Mouse (Mus musculus) midbrain, embryonic 13.5 days (tissue): ENCODE data around the gene Ddr2. TPM values are rescaled to one million over a fixed set of nuclear protein-coding genes. Genes with fewer than 3 reads are reported as not detected.
"Not testable (repeated sequence)": the region's sequence is repeated elsewhere in the genome, so short reads cannot be mapped to it uniquely, and the experiment has no call there.

ENCODE experiments used
- ATAC-seq: fragments of 200-750 bp; cut with Nextera tagmentation; 2 replicates; pipeline ENCODE4 v1.8.0; 2017; ENCODE audit warnings: mild to moderate bottlenecking, moderate TSS enrichment, moderate library complexity
- H3K27ac ChIP-seq: fragments of 300-500 bp; sonication (generic); 2 replicates; pipeline ENCODE4 v1.5.1; 2015; ENCODE audit warnings: inconsistent platforms, mild to moderate bottlenecking, moderate library complexity
- H3K27me3 ChIP-seq: fragments of 300-500 bp; sonication (generic); 2 replicates; pipeline ENCODE4 v1.6.1; 2015; ENCODE audit warnings: mild to moderate bottlenecking, inconsistent platforms
- H3K36me3 ChIP-seq: fragments of 300-500 bp; sonication (generic); 2 replicates; pipeline ENCODE4 v1.6.1; 2015; ENCODE audit warnings: mild to moderate bottlenecking, inconsistent platforms
- H3K4me1 ChIP-seq: fragments of 300-500 bp; sonication (generic); replicated peaks from 2 replicates; pipeline ENCODE4 v1.6.1; 2015; ENCODE audit warnings: inconsistent platforms
- H3K4me2 ChIP-seq: fragments of 300-500 bp; sonication (generic); replicated peaks from 2 replicates; pipeline ENCODE4 v1.6.1; 2015; ENCODE audit warnings: moderate library complexity, mild to moderate bottlenecking, inconsistent platforms
- H3K4me3 ChIP-seq: fragments of 300-500 bp; sonication (generic); replicated peaks from 2 replicates; pipeline ENCODE4 v1.5.1; 2015; ENCODE audit warnings: mild to moderate bottlenecking, inconsistent platforms
- H3K9ac ChIP-seq: fragments of 300-500 bp; sonication (generic); replicated peaks from 2 replicates; pipeline ENCODE4 v1.6.1; 2015; ENCODE audit warnings: mild to moderate bottlenecking, inconsistent platforms
- H3K9me3 ChIP-seq: fragments of 300-500 bp; sonication (generic); 2 replicates; pipeline ENCODE4 v1.6.1; 2016; ENCODE audit warnings: mild to moderate bottlenecking, inconsistent platforms
- WGBS: fragments of 180-500 bp; shearing (Covaris S2); methylation state at CpG from one replicate; pipeline ENCODE4 v1.1.7; 2015; 5-methylcytosine and 5-hydroxymethylcytosine counted together
- polyA plus RNA-seq: library from polyadenylated mRNA; unstranded; fragments of >200 nt; fragmentation: Nextera tagmentation; extraction: Ambion mirVana; gene quantifications from 2 replicates; pipeline ENCODE4 v1.2.1, GENCODE M21; 2015

The Ddr2 gene
- polyA plus RNA-seq, 1 experiment from 2014 or later, result 7.4 TPM

DNA sequence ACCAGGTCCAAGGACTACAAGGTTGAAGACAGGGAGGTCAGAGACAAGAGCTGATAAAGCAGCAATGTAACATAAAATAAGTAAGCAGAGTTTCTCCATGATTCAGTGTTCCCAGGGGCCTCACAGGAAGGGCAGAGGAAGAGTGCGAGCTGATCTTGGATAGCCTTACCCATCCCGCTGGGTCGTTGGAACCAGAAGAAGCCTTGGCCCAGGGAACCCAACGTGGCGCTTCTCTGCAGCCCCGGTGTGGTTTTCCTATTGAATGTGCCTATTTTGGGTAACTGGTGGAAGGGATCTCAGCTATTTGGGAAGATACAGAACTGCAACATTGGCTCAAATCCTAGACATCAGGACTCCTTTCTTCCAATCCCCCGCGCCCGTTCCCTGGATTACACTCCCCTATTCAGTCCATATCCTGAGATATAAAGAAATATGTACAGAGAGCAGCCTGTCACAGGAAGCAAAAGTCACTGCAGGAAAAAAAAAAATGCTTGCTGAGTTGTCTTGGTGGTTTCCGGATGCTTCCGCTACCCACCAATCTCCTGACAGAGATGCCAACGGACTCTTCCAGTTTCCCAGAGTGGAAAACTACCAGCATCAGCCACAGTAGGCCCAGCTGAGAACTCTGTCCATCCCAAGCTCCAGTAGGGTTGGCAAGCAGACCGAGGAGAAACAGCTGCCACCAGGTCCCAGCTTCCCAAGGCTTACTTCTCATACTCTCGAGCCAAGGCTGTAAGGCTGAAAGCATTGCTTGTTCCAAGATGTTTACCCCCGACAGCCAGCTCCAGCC, 99.7 kb downstream of the Ddr2 start:
- Histone ChIP-seq H3K4me3 (no peak overlapping the region), H3K4me1 (no peaks in the 10 kb centered on the region), H3K27me3 (no peaks in the 10 kb centered on the region), H3K27ac (no peak overlapping the region), H3K9ac (no peak overlapping the region), H3K4me2 (no peak overlapping the region), H3K36me3 (no peaks in the 10 kb centered on the region), H3K9me3 (peaks cover 5% of the 10 kb centered on the region)
- 95% methylated on average over 15 of the region's 15 CpGs for WGBS
- no peak for ATAC-seq

DNA sequence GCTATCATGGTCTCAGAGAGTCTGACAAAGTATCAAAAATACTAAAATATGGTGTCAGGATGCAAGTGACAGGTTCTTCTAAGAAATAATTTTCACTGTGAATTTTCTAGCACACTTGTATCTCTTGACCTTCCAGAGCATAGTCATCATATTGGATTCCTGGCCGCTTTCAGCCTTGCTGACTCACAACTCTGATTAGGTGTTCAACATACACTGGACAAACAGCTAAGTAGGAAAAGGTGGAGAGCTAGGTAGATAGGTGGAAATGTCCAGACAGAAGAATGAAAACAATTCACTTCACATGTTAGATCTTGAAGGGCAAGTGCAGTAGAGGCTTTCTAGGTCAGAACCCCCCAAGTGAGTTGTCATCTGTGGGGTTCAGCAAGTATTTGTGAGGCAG, 101.3 kb downstream of the Ddr2 start:
- no peaks in the 10 kb centered on the region for H3K36me3 ChIP-seq
- 96% methylated on average over 1 of the region's 1 CpGs for WGBS
- no peak for ATAC-seq
- no peak overlapping the region for H3K4me2 ChIP-seq
- H3K27ac ChIP-seq, result no peak overlapping the region
- no peak overlapping the region for H3K4me3 ChIP-seq
- no peaks in the 10 kb centered on the region for H3K9me3 ChIP-seq
- no peak overlapping the region for H3K9ac ChIP-seq
- no peaks in the 10 kb centered on the region for H3K4me1 ChIP-seq
- H3K27me3 ChIP-seq, result no peaks in the 10 kb centered on the region

DNA sequence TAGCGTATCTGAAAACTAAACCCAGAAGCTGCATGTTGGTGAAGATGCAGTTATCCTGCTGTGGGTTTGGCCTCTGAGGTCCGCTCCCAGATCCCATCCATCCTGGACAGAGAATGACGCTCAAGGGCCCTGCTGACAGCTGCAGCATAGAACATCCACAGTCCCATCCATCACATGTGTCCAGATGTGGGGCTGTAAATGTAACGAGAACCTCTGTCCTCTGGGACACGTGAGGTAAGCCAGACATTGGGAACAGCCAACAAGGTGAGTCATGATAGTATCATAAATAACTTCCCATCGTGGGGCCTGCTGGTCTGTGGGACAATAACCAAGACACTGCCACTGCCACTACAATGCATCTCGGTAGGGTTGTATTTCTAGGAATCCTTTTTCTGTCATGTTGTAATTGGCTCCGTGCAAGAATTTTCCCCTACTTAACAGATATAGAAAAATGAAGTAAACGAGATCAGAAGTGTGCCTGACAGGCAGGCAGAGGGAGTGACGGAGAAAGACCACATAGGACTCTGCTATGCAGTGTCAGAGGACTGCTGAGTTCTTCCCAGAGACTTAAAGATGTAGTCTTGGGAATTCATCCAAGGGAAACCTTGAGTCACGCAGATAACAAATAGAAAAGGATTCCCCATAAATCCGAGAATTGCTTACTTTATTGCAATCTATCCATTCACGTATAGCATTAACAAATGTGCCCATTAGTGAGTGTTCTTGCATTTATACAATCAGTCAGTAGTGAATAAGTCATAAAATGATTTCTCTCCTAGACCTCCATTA, 101.9 kb downstream of the Ddr2 start:
- no peak for ATAC-seq
- no peak overlapping the region for H3K27ac ChIP-seq
- H3K9me3 ChIP-seq, result no peaks in the 10 kb centered on the region
- H3K9ac ChIP-seq, result no peak overlapping the region
- H3K4me2 ChIP-seq, result no peak overlapping the region
- no peak overlapping the region for H3K4me3 ChIP-seq
- WGBS, result 92% methylated on average over 13 of the region's 13 CpGs
- no peaks in the 10 kb centered on the region for H3K36me3 ChIP-seq
- H3K4me1 ChIP-seq, result no peaks in the 10 kb centered on the region
- no peaks in the 10 kb centered on the region for H3K27me3 ChIP-seq

DNA sequence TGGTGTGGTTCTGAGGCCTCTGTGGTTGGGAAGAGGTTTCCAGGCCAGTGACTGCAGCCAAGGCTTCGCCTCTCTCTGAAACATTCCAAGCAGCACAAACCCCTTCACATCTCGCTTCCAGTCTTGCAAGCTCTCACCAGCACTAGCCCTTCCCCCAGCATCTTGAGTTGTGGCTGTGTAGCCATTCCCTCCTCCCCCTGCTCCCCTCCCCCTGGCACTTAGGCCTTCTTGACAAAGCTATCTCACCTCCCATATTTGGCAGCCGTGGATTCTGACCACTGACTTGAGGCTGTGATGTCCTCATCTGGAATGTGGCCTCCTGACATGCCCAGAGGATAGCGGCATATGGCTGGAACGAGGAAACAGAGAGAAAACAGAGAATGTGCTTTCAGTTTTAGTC, 104.0 kb downstream of the Ddr2 start:
- no peaks in the 10 kb centered on the region for H3K4me1 ChIP-seq
- no peak for ATAC-seq
- no peaks in the 10 kb centered on the region for H3K27me3 ChIP-seq
- no peak overlapping the region for H3K27ac ChIP-seq
- no peaks in the 10 kb centered on the region for H3K36me3 ChIP-seq
- no peak overlapping the region for H3K4me3 ChIP-seq
- no peak overlapping the region for H3K4me2 ChIP-seq
- WGBS, result 81% methylated on average over 5 of the region's 5 CpGs
- H3K9me3 ChIP-seq, result no peaks in the 10 kb centered on the region
- H3K9ac ChIP-seq, result no peak overlapping the region

DNA sequence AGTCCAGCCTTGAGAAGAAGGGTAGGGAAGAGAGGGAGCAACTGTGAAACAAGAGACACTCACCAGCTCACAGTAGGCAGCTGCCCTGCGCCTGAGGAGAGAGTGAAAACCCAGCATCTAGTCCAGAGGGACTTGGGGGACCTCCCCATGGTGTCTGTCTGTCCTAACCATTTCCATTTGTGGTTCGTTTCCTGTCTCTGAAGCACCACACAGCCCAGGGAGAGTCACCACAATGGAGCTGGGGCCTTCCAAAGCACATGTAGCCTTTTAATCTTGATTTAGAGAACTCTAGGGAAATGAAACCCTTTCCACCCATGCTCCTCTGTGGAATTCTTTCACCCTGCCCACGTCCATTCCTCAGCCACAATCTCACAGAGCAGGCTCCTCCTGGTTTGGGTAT, 105.3 kb downstream of the Ddr2 start:
- no peak overlapping the region for H3K27ac ChIP-seq
- H3K9me3 ChIP-seq, result no peaks in the 10 kb centered on the region
- H3K36me3 ChIP-seq, result no peaks in the 10 kb centered on the region
- H3K4me3 ChIP-seq, result no peak overlapping the region
- no peaks in the 10 kb centered on the region for H3K27me3 ChIP-seq
- no peak overlapping the region for H3K4me2 ChIP-seq
- 83% methylated on average over 3 of the region's 3 CpGs for WGBS
- no peaks in the 10 kb centered on the region for H3K4me1 ChIP-seq
- no peak overlapping the region for H3K9ac ChIP-seq
- no peak for ATAC-seq

DNA sequence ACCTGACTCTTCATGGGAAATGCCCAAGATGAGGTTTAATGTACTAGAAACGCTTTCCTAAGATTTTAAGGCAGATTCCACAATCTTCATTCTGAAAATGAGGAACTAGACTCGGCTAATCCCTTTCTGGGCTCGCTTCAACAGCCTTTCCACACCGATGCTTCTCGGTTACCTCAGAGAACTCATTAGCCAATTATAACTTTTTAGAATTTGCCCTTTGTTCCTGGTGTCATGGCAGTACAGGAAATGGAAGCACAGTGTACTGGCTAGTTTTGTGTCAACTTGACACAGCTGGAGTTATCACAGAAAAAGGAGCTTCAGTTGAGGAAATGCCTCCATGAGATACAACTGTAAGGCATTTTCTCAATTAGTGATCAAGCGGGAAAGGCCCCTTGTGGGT, 116.7 kb downstream of the Ddr2 start:
- ATAC-seq, H3K4me1 ChIP-seq: not testable (repeated sequence)
- WGBS, result 92% methylated on average over 6 of the region's 6 CpGs

DNA sequence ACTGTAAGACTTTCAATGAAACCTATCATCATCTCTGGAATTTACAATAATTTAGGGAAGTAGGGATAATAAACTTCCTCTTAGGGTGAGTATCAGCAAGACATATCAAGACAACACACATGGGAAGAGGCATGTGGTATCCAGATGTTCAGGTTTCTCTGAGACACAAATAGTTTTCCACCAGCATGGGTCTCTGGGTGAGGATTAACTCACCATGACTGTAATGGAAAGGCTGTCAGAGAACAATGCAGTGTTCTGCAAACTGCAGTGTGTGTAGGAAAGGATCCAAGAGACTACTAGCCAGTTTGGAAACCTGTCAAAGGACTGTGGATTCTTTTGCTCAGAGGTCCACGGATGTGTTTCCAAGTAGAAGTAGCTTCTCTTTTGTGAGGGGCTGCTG, 124.4 kb downstream of the Ddr2 start:
- Histone ChIP-seq H3K4me3 (no peak overlapping the region), H3K9me3 (no peaks in the 10 kb centered on the region), H3K27ac (no peak overlapping the region), H3K9ac (no peak overlapping the region), H3K4me1 (no peaks in the 10 kb centered on the region), H3K27me3 (no peaks in the 10 kb centered on the region), H3K36me3 (no peaks in the 10 kb centered on the region), H3K4me2 (no peak overlapping the region)
- WGBS, result 51% methylated on average over 1 of the region's 1 CpGs
- ATAC-seq, result no peak

More for the DNA sequence above, 116.7 kb downstream of the Ddr2 start:
- not testable (repeated sequence) for H3K9me3 ChIP-seq, H3K4me2 ChIP-seq, H3K9ac ChIP-seq, H3K27ac ChIP-seq, H3K27me3 ChIP-seq, H3K4me3 ChIP-seq, H3K36me3 ChIP-seq

DNA sequence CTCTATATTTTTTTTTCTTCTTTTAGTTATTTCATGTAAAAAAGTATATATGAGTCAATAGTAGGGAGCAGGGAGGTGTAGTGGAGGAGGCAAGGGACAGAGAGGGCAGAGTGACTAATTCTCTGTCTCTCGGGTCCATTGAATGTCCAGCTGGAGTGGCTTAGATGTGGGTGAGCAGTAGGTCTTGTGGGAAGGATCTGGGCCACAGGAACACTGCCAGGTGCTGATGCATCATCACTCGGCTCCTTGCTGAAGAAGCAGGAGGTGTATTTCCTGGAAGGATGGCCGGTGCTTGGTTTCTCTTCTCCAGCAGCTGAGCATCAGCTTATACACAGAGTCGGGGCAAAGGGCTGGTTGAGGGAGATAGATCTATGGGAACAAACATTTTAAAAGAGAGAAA, 132.9 kb downstream of the Ddr2 start:
- H3K4me2 ChIP-seq, result no peak overlapping the region
- no peak overlapping the region for H3K4me3 ChIP-seq
- H3K27me3 ChIP-seq, result no peaks in the 10 kb centered on the region
- WGBS, result 87% methylated on average over 4 of the region's 4 CpGs
- H3K9ac ChIP-seq, result no peak overlapping the region
- no peak overlapping the region for H3K27ac ChIP-seq
- no peaks in the 10 kb centered on the region for H3K4me1 ChIP-seq
- ATAC-seq, result no peak
- H3K9me3 ChIP-seq, result no peaks in the 10 kb centered on the region
- H3K36me3 ChIP-seq, result no peaks in the 10 kb centered on the region

DNA sequence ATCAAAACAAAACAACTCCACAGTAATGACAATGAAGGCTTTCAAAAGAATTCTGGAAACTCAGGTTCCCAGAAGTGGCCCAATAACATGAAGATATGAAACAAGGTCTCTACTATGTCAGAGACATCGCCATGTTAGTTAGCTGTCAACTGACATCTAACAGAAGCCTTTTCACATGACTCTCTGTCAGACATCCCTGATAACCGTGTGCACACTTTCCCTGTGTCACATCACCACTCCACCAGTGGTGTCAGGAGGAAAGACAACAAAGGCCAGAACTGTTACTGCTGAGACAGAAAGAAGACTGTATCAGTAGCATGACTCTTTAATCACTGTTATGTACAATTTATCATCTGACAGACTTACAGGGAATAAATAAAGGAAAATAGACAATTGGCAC, 138.6 kb downstream of the Ddr2 start:
- Histone ChIP-seq H3K36me3 (no peaks in the 10 kb centered on the region), H3K9ac (no peak overlapping the region), H3K9me3 (no peaks in the 10 kb centered on the region), H3K4me1 (peaks cover 19% of the 10 kb centered on the region), H3K27me3 (no peaks in the 10 kb centered on the region), H3K4me2 (no peak overlapping the region), H3K27ac (no peak overlapping the region), H3K4me3 (no peak overlapping the region)
- 88% methylated on average over 2 of the region's 2 CpGs for WGBS
- no peak for ATAC-seq

DNA sequence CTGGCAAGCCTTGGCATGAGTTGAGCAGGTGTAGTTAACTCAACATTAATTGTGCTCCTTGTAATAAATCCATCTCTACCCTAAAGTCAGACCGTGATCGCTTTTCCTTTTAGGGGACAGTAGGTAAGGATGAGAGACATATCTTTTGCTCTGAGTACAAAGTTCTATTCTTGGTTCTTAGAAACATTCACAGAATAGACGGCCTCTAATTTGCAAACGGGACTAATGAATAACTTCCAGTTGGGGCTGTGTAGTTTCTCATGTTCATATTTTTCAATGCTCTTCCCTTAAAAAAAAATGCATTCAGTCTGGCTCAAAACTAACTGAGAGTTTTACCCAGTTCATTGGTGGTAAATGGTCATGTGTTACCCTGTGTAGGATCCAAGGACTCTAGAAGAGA, 139.6 kb downstream of the Ddr2 start:
- Histone ChIP-seq H3K4me3 (no peak overlapping the region), H3K4me1 (peaks cover 22% of the 10 kb centered on the region), H3K4me2 (no peak overlapping the region), H3K36me3 (peaks cover 5% of the 10 kb centered on the region), H3K9ac (no peak overlapping the region), H3K27me3 (no peaks in the 10 kb centered on the region), H3K27ac (no peak overlapping the region), H3K9me3 (no peaks in the 10 kb centered on the region)
- 96% methylated on average over 4 of the region's 4 CpGs for WGBS
- no peak for ATAC-seq

DNA sequence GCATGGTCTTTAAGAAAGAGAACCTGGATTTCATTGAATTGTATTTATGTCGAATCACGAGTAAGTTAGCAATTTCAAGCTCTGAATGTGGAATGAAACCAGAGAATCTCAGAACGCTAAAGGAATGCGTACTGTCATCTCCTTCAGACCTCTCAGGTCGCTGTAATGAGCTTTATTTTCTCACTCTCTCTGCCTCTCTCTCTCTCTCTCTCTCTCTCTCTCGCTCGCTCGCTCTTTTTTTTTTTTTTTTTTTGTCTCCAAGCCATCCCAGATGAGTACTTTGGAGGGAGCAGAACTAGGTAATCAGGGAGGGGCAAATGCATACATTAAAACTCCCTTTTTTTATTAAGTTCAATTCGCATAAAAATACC, 141.1 kb downstream of the Ddr2 start:
- H3K27me3 ChIP-seq, result no peaks in the 10 kb centered on the region
- peaks cover 22% of the 10 kb centered on the region for H3K4me1 ChIP-seq
- no peaks in the 10 kb centered on the region for H3K9me3 ChIP-seq
- peak overlapping the region; percentile 79 for H3K27ac ChIP-seq
- peak overlapping the region; percentile 68 for H3K9ac ChIP-seq
- peak overlapping the region; percentile 77 for H3K4me2 ChIP-seq
- peaks cover 19% of the 10 kb centered on the region for H3K36me3 ChIP-seq
- peak overlapping the region; percentile 67 for H3K4me3 ChIP-seq
- WGBS, result under 1% methylated on average over 8 of the region's 9 CpGs
- peak; percentile 69 for ATAC-seq

DNA sequence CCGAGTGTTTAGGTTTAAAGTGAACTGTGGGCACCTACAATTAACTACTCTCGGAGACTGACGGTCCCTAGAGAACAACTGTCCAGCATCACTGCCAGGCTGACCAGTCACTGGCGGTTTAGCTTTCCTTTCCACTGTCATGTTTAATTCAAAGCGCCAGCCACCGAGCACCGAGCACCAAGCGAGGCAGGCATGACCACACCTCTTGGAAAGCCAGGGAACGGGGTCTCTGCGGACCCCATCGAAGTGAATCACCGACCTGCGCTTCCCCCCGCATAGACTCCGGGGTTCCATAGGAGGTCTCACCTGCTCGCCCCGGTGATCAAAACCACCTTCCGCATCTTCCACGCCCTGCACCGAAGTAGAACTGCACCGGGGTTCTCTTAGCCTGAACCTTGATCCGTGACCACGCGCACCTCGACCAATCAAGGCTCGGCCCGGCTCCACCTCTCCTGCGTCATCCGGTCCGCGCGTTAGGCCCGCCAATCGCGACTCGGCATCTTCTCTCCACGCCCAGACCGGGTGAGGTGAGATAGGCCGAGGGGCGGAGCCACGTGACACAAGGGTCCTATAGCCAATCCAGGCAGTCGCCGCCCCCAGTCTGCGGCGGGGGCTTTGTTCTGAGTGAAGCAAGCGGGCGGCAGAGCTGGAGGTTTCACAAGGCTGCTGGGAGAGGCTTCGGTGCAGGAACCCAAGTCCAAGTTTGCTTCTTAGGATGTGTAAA, 141.6 kb downstream of the Ddr2 start, which contains the start of gene Hsd17b7:
TSS of gene Hsd17b7 (minus strand) at position 450 of the 724 bp plus-strand sequence.
- Histone ChIP-seq H3K4me3 (peak within 1 kb of the TSS; percentile 67), H3K4me2 (peak within 1 kb of the TSS; percentile 77), H3K4me1 (peaks cover 22% of the 10 kb centered on the region), H3K9ac (peak within 1 kb of the TSS; percentile 68), H3K36me3 (peaks cover 25% of the 10 kb centered on the region), H3K27ac (peak within 1 kb of the TSS; percentile 79), H3K9me3 (no peaks in the 10 kb centered on the region), H3K27me3 (no peaks in the 10 kb centered on the region)
- peak; percentile 100 for ATAC-seq
- WGBS, result under 1% methylated on average over 48 of the region's 48 CpGs
